Mouse (Mus musculus): ENCODE results near the gene Sf1. TPM values are rescaled to one million over a fixed set of nuclear protein-coding genes. Genes with fewer than 3 reads are reported as not detected.

Gene Sf1
- total and polyA plus RNA-seq, 2 experiments from 2014 or later, result 38.3 to 41.8 TPM

DNA sequence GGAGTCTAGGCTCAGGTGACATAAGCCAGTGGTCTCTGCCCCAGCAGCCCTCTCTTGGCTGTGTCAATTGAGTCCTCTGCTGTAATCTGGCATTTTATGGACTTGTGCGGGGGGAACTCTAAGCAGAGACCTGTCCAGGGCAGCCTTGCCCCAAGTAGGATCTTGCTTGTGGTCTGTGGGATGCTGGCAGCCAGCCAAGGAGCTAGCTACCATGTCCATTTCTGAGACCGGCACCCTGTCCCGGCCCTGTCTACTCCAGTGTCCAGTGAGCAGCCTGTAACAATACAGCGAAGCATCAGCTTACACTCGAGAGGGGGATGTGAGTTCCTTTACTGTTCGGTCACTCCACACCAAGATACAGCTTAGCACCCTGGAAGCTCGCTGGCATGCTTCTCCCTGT is 9.5 kb upstream of the Sf1 start:
- H3K4me2 ChIP-seq (ENCODE audit: low read depth, low read length), result no peak overlapping the region
- no peak overlapping the region for H3K4me3 ChIP-seq (ENCODE audit: low read depth, low read length)
- H3K9ac ChIP-seq (replicated peaks; ENCODE audit: low read depth, low read length), result no peak overlapping the region
- WGBS, result 62% methylated on average over 7 of the region's 7 CpGs
- TF ChIP-seq CTCF (IDR thresholded peaks at IDR 0.05; ENCODE audit: low read depth) (no peak), EP300 (IDR thresholded peaks at IDR 0.05; ENCODE audit: low read depth) (no peak)
- no peak overlapping the region for H3K27ac ChIP-seq (ENCODE audit: low read depth)
- H3K4me1 ChIP-seq (ENCODE audit: control insufficient read depth, insufficient read depth), result no peaks in the 10 kb centered on the region
- H3K36me3 ChIP-seq (replicated peaks; ENCODE audit: control insufficient read depth, insufficient read depth, low read length), result peaks cover 8% of the 10 kb centered on the region; the same call in 1 of the 2 replicates
- H3K27me3 ChIP-seq (ENCODE audit: control insufficient read depth, insufficient read depth, low read length), result no peaks in the 10 kb centered on the region
- no peaks in the 10 kb centered on the region for H3K9me3 ChIP-seq (replicated peaks; ENCODE audit: control insufficient read depth, low read length)
- ATAC-seq (ENCODE audit: insufficient read depth, low read depth), result no peak
- no peak for DNase-seq (ENCODE audit: low spot score)

- Histone ChIP-seq H3K4me3 (ENCODE audit: low read depth, low read length) (no peak overlapping the region), H3K4me1 (ENCODE audit: control insufficient read depth, insufficient read depth) (peaks cover 18% of the 10 kb centered on the region), H3K9me3 (replicated peaks; ENCODE audit: control insufficient read depth, low read length) (no peaks in the 10 kb centered on the region), H3K27ac (ENCODE audit: low read depth) (no peak overlapping the region), H3K27me3 (ENCODE audit: control insufficient read depth, insufficient read depth, low read length) (no peaks in the 10 kb centered on the region), H3K36me3 (replicated peaks; ENCODE audit: control insufficient read depth, insufficient read depth, low read length) (peaks cover 14% of the 10 kb centered on the region), H3K9ac (replicated peaks; ENCODE audit: low read depth, low read length) (no peak overlapping the region), H3K4me2 (ENCODE audit: low read depth, low read length) (no peak overlapping the region)
- DNase-seq (ENCODE audit: low spot score) (no peak), ATAC-seq (ENCODE audit: insufficient read depth, low read depth) (no peak)
- no peak for TF ChIP-seq EP300 (IDR thresholded peaks at IDR 0.05; ENCODE audit: low read depth)
- TF ChIP-seq CTCF (IDR thresholded peaks at IDR 0.05; ENCODE audit: low read depth), result no peak
- WGBS, result 86% methylated on average over 3 of the region's 3 CpGs
Observed at GRCm38 (mm10) chr19:6361291-6361690, 2.2 kb upstream of the Sf1 start.

DNA sequence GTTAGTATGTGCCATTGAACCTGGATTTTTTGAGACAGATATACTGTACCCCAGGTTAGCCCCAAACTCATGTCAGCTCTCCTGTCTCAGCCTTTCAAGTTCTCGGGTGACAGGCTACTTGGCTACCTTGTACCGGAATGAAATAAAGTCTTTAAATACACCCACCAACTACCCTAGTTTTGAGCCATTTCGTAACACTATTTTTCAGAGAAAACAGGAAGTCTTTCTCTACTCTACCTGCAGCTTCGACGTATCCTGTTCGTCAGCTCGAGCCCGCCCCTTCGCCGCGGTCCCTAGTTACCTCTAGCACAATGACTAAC is 439 bp upstream of the Sf1 start:
- H3K36me3 ChIP-seq (replicated peaks; ENCODE audit: control insufficient read depth, insufficient read depth, low read length), result peaks cover 31% of the 10 kb centered on the region
- peak overlapping the region; percentile 99 for H3K4me3 ChIP-seq (ENCODE audit: low read depth, low read length)
- H3K4me1 ChIP-seq (ENCODE audit: control insufficient read depth, insufficient read depth), result peaks cover 18% of the 10 kb centered on the region
- ATAC-seq (ENCODE audit: insufficient read depth, low read depth) (no peak), DNase-seq (ENCODE audit: low spot score) (no peak)
- no peaks in the 10 kb centered on the region for H3K27me3 ChIP-seq (ENCODE audit: control insufficient read depth, insufficient read depth, low read length)
- H3K4me2 ChIP-seq (ENCODE audit: low read depth, low read length), result peak overlapping the region; percentile 62
- 2% methylated on average over 11 of the region's 11 CpGs for WGBS
- TF ChIP-seq CTCF (IDR thresholded peaks at IDR 0.05; ENCODE audit: low read depth), result no peak
- no peak for TF ChIP-seq EP300 (IDR thresholded peaks at IDR 0.05; ENCODE audit: low read depth)
- peak overlapping the region; percentile 100 for H3K27ac ChIP-seq (ENCODE audit: low read depth)
- peak overlapping the region; percentile 44 for H3K9ac ChIP-seq (replicated peaks; ENCODE audit: low read depth, low read length)
- H3K9me3 ChIP-seq (replicated peaks; ENCODE audit: control insufficient read depth, low read length), result no peaks in the 10 kb centered on the region

DNA sequence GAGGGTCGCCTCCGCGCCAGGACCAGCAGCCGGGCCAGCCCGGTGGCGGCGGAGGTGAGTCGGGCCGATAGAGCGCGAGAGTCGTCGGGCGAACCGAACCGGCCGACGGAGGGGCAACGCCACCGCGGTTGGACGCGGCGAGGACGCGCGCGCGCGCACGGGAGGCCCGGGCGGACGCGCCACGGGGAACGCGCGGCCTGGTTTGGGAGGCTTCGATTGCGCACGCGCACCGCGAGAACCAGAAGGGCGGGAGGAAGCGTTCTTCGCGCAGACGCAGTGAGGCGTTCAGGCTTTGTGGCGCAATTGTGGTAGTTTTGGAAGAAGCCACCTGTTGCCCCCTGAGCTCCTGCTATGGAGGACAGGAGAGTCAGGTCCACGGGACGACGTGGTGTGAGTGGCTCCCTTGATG is 831 bp downstream of the Sf1 start:
- H3K4me1 ChIP-seq (ENCODE audit: control insufficient read depth, insufficient read depth), result peaks cover 18% of the 10 kb centered on the region
- DNase-seq (ENCODE audit: low spot score) (peak; percentile 87), ATAC-seq (ENCODE audit: insufficient read depth, low read depth) (peak; percentile 5; the same call in 1 of the 2 replicates)
- H3K27me3 ChIP-seq (ENCODE audit: control insufficient read depth, insufficient read depth, low read length), result no peaks in the 10 kb centered on the region
- WGBS, result under 1% methylated on average over 51 of the region's 55 CpGs
- H3K27ac ChIP-seq (ENCODE audit: low read depth), result peak overlapping the region; percentile 100
- H3K9ac ChIP-seq (replicated peaks; ENCODE audit: low read depth, low read length), result peak overlapping the region; percentile 99
- no peak for TF ChIP-seq CTCF (IDR thresholded peaks at IDR 0.05; ENCODE audit: low read depth)
- no peak for TF ChIP-seq EP300 (IDR thresholded peaks at IDR 0.05; ENCODE audit: low read depth)
- H3K4me3 ChIP-seq (ENCODE audit: low read depth, low read length), result peak overlapping the region; percentile 99
- H3K9me3 ChIP-seq (replicated peaks; ENCODE audit: control insufficient read depth, low read length), result no peaks in the 10 kb centered on the region
- peak overlapping the region; percentile 96 for H3K4me2 ChIP-seq (ENCODE audit: low read depth, low read length)
- H3K36me3 ChIP-seq (replicated peaks; ENCODE audit: control insufficient read depth, insufficient read depth, low read length), result peaks cover 43% of the 10 kb centered on the region

GRCm38 (mm10) chr19:6364842-6365241 is 1.4 kb downstream of the Sf1 start:
- ATAC-seq (ENCODE audit: insufficient read depth, low read depth) (no peak), DNase-seq (ENCODE audit: low spot score) (no peak)
- WGBS, result 3% methylated on average over 2 of the region's 2 CpGs
- H3K9me3 ChIP-seq (replicated peaks; ENCODE audit: control insufficient read depth, low read length), result no peaks in the 10 kb centered on the region
- H3K27ac ChIP-seq (ENCODE audit: low read depth), result no peak overlapping the region
- no peaks in the 10 kb centered on the region for H3K27me3 ChIP-seq (ENCODE audit: control insufficient read depth, insufficient read depth, low read length)
- TF ChIP-seq EP300 (IDR thresholded peaks at IDR 0.05; ENCODE audit: low read depth) (no peak), CTCF (IDR thresholded peaks at IDR 0.05; ENCODE audit: low read depth) (no peak)
- H3K36me3 ChIP-seq (replicated peaks; ENCODE audit: control insufficient read depth, insufficient read depth, low read length), result peaks cover 48% of the 10 kb centered on the region
- H3K4me3 ChIP-seq (ENCODE audit: low read depth, low read length), result peak overlapping the region; percentile 99
- H3K9ac ChIP-seq (replicated peaks; ENCODE audit: low read depth, low read length), result peak overlapping the region; percentile 99; the same call in 1 of the 2 replicates
- H3K4me1 ChIP-seq (ENCODE audit: control insufficient read depth, insufficient read depth), result peaks cover 18% of the 10 kb centered on the region
- peak overlapping the region; percentile 96 for H3K4me2 ChIP-seq (ENCODE audit: low read depth, low read length)

DNA sequence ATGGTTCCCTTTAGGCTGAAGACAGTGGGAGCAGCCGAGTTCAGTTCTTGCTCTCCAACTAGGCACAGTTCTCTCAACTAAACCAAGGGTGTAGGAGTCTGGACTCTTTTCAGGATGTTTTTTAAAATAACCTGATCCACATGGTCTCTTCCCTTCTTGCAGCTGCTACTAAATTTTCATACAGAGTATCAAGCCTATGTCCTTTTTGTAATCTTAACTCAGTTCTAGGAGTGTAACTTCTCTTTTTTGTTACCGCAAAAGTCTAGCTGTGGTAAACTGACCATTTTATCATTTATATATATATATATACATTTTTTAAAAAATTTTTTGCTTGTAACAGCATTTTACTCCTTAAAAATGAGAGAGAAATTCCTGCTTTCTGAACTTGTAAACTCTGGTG is 6.7 kb downstream of the Sf1 start:
- no peak overlapping the region for H3K4me2 ChIP-seq (ENCODE audit: low read depth, low read length)
- DNase-seq (ENCODE audit: low spot score), result no peak
- no peaks in the 10 kb centered on the region for H3K9me3 ChIP-seq (replicated peaks; ENCODE audit: control insufficient read depth, low read length)
- ATAC-seq (ENCODE audit: insufficient read depth, low read depth), result no peak
- TF ChIP-seq EP300 (IDR thresholded peaks at IDR 0.05; ENCODE audit: low read depth) (no peak), CTCF (IDR thresholded peaks at IDR 0.05; ENCODE audit: low read depth) (no peak)
- H3K36me3 ChIP-seq (replicated peaks; ENCODE audit: control insufficient read depth, insufficient read depth, low read length), result peaks cover 94% of the 10 kb centered on the region
- no peaks in the 10 kb centered on the region for H3K27me3 ChIP-seq (ENCODE audit: control insufficient read depth, insufficient read depth, low read length)
- peaks cover 6% of the 10 kb centered on the region; the same call in 1 of the 2 replicates for H3K4me1 ChIP-seq (ENCODE audit: control insufficient read depth, insufficient read depth)
- no peak overlapping the region for H3K9ac ChIP-seq (replicated peaks; ENCODE audit: low read depth, low read length)
- no peak overlapping the region for H3K27ac ChIP-seq (ENCODE audit: low read depth)
- no peak overlapping the region for H3K4me3 ChIP-seq (ENCODE audit: low read depth, low read length)
- 88% methylated on average over 2 of the region's 2 CpGs for WGBS

All from heart, postnatal 0 days (tissue).